Mouse (Mus musculus): ENCODE measurements at regions not wholly inside any gene's neighbourhood (a gene's known extent, or its start where the extent isn't known, plus 50 kb on each side); places are given as distances from the start of the nearest gene placed in this dataset.

GRCm38 (mm10) chr19:55011341-55011740, 115.7 kb downstream of the Gpam start:
- no peak for DNase-seq (ENCODE audit: low read depth, low spot score)

- no peak for DNase-seq (ENCODE audit: low read depth, low spot score)
Measured at GRCm38 (mm10) chr19:55008463-55009146, 118.4 kb downstream of the Gpam start.

DNA sequence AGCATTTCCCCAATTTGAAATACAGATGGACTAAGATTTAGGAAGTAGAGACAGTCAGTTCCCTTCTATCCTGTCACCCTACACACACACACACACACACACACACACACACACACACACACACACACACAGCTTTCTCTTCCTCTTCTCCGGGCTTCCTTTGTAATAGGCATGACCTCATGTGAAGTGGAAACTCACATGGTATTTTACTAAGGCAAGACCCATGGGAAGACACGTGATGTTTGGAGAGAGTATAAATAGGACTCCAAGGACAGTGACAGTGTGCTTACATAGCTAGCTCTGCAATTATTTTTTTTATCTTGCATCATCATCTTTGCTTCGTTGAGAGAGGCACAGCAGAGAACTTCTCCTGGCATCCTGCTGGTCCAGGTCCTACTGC, 137.1 kb downstream of the Gpam start:
- no peak for DNase-seq (ENCODE audit: low read depth, low spot score)

DNA sequence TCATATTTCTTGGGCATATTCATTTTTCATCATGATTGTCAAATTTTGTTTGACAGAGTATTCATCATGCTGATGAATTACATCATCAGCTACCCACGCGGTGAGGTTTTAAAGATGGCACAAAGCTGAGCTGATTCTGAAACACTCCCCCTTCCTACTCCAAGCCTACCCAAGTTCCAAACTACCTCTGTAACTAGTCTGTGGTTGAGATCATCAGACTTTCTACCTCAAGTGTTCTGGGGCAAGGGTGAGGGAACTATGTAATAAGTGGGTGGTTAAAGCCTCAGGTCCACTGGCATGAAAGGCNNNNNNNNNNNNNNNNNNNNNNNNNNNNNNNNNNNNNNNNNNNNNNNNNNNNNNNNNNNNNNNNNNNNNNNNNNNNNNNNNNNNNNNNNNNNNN, 142.5 kb downstream of the Gpam start:
- no peak for DNase-seq (ENCODE audit: low read depth, low spot score)

DNA sequence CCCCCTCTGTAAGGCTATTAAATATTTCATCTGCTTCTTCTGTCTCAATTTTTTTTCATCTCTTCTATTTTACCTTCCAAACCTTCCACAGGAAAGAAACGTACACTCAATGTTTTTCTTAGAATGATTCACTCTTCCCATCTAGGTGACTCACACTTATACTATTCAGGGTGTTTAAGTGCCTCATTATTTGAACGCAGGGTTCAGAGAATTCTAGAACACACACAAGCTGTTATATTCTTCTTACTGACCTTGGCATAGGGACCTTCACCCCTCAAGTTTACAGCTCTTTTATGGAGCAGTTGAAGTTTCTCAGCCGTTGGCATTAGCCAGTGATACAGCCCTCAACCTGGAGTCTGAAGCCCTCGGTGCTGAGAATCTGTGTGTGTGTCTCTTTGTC, 144.2 kb downstream of the Gpam start:
- no peak for DNase-seq (ENCODE audit: low read depth, low spot score)

DNA sequence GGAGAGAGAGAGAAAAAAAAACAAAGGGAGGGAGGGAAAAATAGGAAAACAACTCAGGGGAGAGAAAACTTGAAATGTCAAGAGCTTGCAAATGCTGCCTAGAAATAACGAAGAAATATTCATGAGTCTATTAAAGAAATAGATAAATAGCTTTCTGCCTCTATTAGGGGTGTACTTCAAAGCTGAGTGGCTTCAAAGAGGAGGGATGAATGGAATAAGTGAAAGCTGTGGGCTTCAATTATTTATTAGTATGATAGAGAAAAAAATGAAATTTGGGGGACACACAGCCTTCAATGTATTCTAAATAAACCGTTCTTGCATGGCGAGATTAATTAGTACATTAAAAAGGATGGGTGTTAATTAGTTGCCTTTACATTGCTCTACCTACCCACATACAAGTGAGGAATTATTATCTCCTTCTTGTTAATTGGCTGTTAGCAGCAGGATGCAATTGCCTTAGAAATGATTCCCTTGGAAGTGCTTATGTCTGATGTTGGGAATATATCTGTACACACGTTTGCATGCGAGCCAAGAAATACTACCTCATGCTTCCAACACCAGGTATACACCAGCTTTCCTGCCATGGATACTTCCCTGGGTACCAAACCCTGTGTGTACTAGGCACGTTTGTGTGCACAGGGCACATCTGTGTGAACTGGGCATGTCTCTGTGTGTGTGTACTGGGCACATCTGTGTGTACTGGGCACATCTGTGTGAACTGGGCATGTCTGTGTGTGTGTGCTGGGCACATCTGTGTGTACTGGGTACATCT, 155.4 kb downstream of the Gpam start:
- DNase-seq (ENCODE audit: low read depth, low spot score), result no peak

GRCm38 (mm10) chr19:54958328-54958727, 168.7 kb downstream of the Gpam start:
- no peak for DNase-seq (ENCODE audit: low read depth, low spot score)

DNA sequence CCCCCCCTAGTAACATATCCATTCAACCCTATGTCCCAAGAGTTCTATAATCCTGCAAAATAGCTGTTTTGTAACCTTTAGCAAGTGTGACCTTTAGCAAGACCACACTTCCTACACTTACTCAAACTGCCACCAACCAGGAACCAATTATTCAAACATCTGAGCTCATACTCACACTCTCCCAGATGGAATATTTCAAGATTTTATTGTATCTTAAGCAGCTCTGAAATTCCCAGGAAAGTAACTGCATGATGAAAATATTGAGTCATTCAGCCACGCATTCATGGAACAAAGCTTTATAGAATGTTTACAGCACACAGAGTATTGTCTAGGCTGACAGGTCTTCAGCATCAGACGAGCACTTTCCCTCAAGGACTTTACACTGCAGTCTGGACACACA, 171.9 kb downstream of the Gpam start:
- DNase-seq (ENCODE audit: low read depth, low spot score), result no peak

DNA sequence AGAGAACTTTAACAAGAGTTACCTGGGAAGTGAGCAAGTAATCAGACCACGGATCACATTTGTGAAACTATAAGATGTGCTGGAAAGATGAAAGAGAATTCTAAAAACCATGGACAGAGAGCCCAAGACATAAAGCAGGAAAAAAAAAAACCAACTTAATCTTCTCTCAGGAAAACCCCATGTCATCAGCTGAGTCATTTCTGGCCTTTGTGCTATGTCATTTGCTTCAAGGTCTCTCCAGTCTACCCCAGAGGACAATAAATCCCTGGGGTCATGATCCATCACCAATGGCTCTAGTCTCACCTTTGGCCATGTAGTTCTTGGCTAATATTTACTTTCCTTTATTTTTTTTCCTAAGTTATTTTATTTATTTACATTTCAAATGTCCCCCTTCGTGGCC, 174.5 kb downstream of the Gpam start:
- DNase-seq (ENCODE audit: low read depth, low spot score), result no peak

DNA sequence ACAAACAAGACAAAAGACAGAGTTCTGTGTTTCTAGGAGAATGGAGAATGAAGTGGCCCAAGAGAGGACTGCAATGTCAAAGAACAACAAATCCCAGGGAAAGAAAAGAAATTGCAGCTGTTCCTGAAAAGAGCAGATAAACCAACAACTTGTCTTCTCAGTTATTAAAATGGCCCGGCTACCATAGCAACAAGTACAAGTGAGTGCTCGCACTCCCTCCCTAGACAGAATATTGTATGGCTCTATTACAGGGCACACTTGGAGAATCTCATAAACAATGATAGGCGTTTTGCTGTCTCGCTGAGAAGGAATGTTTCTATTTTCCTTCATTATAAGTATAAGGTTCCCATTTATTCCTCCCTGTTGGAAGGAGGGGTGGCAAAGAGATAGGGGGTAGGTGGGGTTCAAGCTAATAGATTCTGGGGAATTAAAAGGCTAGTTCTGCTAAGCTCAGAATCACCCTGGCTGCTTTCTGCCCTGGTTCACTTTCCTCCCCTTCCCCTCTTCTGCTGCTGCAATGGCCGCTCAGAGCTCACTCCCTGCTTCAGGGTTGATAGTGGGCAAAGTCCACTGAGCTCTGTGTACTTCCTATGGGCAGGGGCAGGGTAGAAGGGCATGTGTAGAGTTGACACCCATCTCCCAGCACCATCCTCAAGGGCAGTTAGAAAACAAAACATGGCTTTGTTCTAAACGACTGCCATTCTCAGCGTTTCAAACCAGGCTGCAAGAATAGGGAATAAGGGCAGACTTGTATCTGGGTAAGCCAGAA, 178.5 kb downstream of the Gpam start:
- peak; percentile 28 for DNase-seq (ENCODE audit: low read depth, low spot score)

DNA sequence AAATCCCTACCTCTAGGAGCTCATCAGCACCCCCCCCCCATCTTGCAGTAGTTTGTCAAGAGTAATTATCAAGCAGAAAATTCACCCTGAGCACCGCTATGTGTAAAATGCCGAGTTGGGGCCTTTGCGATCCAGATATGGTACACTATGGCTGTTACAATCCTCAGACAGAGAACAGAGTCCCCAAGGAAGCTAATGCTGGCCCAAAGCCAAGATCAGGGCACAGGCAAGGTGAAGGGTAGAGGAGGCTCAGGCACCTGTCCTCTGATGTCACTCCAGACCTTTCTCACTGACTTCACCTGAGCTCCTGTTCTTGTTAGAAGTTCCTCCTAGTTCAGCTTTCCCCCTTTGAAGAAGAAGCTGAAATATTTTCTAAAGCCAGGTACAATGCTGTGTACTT, 179.5 kb downstream of the Gpam start:
- DNase-seq (ENCODE audit: low read depth, low spot score), result no peak

GRCm38 (mm10) chr19:54932579-54932978, 194.5 kb downstream of the Gpam start:
- DNase-seq (ENCODE audit: low read depth, low spot score), result no peak

- DNase-seq (ENCODE audit: low read depth, low spot score), result no peak
Measured at GRCm38 (mm10) chr19:54925888-54926287, 201.2 kb downstream of the Gpam start.

DNA sequence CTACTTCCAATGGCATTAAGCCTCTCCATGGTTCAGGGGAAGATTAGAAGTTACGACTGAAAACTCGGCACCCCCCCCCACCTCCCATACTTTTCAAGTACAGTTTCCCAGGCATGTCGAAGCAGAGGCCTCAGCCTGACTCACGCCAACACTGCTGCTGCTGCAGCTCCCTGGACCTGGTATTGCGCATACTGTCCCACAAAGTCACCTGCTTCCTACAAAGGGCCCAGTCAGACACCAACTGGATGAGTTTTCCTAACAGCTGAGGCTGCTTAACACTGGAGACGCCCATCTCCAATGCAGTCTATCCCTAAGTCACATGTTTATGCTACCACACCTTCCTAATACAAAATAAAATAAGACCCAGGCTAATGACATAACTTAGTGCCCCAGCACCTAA, 207.4 kb downstream of the Gpam start:
- no peak for DNase-seq (ENCODE audit: low read depth, low spot score)

GRCm38 (mm10) chr19:54893622-54894021, 233.4 kb downstream of the Gpam start:
- no peak for DNase-seq (ENCODE audit: low read depth, low spot score)

GRCm38 (mm10) chr19:54867078-54867477, 260.0 kb downstream of the Gpam start:
- no peak for DNase-seq (ENCODE audit: low read depth, low spot score)

GRCm38 (mm10) chr19:54855190-54855589, 271.8 kb downstream of the Gpam start:
- DNase-seq (ENCODE audit: low read depth, low spot score), result no peak

- peak; percentile 24 for DNase-seq (ENCODE audit: low read depth, low spot score)
Measured at GRCm38 (mm10) chr19:54838231-54838630, 288.8 kb downstream of the Gpam start.

DNA sequence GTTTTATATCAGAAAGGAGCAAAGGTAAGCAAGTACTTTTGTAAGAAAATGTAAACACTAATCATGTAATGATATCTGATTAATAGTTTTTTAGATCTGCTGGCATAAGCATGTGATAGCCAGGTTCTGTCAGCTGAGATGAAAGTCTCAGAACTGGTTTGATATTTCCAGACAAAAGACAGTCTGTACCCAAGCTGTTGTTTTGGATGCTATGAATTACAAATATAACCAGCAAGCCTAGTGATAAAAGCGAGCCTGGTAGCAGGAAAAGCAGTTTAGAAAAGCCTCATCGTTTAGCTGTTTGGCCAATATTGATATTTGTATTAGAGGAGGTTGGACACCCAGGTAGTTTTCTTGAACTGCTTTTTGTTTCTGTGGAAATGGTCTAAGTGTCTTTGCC, 290.6 kb downstream of the Gpam start:
- no peak for DNase-seq (ENCODE audit: low read depth, low spot score)

DNA sequence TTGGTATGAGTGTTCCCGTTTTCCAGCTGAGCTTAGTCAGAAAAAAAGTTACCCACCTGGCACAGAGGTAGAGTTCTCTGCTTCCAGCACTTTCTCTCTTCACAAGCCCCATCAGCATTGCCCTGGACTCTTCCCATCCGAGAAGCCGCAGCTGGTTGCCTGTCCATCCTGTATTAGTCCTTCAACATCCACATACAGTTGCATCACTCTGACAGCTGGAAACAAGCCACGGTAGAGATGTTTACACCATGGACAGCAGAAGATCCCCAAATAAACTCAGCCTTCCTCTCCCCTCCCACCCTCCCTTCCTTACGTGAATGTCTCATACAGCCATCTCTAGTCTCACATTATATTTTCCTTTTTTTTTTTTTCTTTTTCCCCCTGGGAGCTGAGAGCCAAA, 304.9 kb downstream of the Gpam start:
- DNase-seq (ENCODE audit: low read depth, low spot score), result no peak

DNA sequence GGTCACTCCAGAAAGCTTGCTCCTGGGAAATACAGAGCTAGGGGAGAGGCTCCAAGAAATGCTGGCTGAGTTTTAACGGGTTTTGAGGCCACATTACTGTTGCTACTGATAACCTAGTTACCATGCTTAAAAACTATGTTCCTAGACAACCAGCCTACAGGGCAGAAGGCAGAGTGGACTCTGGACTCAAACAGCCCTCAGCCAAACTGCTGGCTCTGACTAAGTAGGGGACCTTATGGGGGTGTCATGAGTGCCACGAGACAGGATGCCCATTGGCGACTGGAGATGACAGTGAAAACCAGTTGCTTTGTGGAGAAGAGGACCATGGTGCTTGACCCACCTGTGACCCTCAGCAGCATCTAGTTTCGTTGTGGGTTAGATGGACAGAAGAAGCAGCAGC, 306.5 kb downstream of the Gpam start:
- DNase-seq (ENCODE audit: low read depth, low spot score), result no peak

DNA sequence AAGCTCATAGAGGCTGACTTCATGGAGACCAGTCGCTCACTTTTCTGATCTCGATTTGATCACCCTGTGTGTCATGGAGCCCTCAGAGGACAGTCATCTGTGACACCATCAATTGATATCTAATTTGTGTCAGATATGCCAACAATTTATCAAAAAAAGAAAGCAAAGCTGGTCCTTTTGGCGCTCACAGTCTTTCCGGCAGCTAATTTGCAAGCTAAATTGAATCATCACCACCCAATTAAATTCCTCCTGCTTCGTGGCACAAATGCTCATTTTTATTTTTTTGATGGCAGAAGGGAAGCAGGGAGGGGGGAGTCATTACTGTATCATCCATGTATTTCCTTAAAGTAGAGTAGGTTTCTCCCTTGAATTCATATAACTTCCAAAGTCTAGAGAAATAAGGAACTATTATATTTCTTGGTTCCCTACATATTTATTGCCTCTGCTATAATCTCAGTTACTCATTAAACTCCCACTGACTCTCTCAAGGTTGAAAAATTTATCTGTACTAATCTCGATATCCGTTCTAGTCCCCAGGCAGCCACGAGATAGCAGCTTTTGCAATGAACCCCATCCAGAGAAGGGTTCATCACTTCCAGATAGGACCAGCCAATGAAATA, 325.8 kb downstream of the Gpam start:
- peak; percentile 39 for DNase-seq (ENCODE audit: low read depth, low spot score)
